Mouse (Mus musculus): ENCODE measurements at regions not wholly inside any gene's neighbourhood (a gene's known extent, or its start where the extent isn't known, plus 50 kb on each side); places are given as distances from the start of the nearest gene placed in this dataset.
A peak's percentile ranks its signal among the peaks of the same experiment; 100 is the strongest.

DNA sequence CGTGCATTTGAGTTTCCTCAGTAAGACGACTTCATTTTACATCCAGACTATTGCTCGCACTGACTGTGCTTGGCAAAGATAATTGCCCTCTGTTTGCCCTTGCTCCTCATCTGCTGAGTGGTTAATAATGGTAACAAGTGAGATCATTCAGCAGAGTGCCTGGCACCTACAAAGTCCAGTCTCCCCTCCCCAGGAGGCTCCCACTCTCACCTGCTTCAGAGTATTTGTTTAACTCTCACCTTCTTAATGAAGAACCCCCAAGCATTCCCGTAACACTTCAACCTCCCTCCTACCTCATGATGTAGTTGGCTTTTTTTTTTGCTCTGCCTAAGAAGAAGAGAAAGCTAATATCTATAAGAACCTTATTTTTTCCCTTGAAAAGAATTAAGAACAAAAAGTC is 288.6 kb upstream of the Sel1l start:
- DNase-seq: no peak

DNA sequence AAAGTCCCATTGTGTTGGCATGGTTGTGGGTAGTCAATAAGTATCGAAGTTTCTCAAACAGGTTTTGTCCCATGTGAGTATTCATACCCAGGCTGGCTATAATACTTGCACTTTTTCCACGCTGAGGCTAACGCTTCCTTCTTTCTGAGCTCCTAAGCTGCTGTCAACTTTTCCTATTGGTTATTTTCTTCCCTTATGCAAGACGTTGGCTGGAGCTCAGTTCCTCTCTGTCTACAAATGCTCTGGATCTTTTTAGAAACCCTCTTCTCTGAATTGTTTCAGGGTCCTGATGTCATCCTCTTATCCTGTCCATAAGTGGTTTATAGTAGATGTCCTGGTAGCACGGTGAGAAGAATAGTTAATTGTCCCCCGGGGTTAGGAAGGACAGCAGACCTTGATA is 278.7 kb upstream of the Sel1l start:
- DNase-seq: no peak

DNA sequence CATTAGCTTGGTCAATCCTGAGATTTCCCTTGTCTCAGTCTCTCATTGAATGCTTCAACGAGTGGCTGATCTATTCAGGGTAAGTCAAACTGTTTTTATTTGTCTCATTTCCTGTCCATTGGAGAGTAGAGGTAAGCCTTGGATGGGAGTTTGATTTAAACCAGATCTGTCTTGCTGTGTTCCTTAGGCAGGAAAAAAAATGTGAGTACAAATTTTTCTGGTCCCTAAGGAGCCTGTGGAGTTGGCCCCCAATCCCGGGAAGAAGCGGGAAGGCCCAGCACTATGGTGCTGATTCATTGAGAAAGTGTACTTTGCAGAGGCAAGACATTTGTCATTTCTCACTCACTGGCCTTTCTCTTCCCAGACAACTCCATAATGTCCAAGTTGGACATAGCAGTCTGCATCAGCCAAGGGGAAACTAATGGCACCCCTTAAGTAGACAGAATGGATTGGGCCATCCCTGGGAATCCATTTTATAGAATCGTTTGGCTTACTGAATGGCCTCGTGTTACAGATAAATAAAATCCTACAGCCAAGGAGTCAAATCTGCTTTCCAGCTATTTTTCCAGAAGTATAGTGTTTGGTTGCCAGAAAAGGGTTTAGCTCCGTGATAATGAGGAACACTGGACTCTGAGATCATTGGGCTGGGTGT is 271.3 kb upstream of the Sel1l start:
- no peak for DNase-seq

DNA sequence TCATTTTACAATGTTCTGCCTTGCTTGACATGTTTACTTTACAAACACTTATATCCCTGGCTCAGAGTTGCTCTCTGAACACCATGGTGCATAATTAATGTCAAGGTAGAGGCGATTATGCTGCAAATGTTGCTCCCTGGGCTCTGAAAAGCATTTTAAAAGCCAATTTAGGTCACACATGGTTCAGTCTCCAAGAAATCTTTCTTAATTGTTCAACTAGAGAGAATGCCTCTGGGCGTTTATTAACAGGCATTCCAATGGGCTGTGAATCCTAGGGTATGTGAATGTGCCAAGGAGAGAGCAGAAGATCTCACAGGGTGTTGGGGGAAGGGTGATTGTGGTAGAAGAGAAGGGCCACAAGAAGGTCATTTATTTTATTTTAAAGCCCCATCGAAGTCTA is 260.7 kb upstream of the Sel1l start:
- no peak for DNase-seq

DNA sequence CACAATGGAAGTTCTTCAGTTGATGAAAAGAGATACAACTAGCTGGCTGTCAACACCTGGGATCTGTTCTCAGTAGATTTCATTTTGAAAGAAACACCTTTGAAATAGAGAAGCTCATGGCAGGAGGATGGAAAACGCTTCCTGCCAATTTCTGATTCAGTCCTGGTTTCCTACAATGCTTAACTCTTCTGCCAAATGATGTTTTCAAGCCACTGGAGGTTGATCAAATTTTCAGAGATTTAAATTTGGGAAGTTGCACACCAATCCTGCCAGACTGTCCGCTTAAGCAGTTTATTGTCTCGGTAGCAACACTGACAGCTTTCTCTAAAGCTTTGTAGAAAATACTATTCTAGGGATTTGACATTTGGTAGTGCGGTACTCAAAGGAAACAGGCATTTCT is 251.1 kb upstream of the Sel1l start:
- DNase-seq: no peak

DNA sequence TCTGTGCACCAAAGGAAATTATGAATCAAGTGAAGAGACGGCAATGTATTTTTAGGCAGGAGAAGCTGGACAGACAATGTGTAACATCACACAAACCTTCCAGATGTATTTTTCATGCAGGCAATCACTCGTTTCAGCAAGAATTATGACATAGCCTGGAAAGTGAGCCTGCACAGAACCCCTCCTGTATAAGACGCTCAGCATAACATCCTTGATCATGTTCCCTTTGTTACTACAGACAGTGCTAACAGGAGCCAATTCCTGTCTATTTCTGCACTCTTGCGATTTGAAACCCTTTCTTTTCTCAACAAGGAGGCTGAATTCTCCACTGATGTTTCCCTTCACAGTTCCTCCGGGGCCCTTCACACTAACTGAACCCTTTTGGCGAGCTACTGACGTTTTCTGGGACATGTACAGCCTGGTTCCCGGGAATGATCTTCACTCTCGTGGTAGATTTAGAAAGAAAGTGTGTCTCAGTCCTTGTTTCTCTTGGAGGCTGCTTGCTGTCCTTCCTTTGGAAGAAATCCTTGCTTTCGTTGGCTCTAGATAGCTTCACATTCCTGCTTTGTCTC is 243.9 kb upstream of the Sel1l start:
- no peak for DNase-seq

DNA sequence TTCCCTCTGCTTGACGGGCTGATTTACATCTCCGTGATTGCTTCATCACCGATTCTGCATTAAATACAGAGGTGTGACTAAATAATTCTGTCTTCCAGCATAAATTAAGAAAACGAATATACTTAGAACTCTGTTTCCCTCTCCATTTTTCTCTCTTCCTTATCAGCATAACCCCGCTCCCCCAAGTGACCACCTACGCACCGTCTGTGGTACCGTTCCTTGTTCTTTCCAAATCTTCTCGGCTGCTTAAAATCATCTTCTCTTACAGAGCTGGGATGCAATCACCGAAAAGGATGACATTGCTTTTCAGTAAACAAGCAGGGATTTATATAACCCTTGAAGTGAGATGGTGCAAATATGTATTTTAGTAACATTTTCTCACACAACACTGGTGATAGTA is 224.3 kb upstream of the Sel1l start:
- DNase-seq: no peak

DNA sequence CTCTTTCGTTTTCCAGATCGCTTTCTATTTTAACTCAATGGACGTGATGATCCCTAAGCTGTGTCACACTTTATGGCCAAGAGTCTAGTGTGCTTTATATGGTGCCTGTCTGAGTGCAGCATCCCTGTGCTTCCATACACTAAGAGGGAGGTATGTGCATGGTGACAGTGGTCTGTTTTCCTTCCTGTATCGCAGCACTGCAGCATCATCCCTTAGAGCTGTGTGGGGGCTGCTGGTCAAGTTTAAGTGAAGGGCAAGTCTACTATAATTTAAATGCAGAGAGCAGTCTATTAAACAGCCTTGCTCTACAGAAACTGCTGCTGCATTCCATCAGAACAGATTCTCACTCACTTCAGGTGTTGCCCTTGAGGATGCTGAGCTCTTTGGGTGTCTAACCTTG is 213.8 kb upstream of the Sel1l start:
- no peak for DNase-seq

DNA sequence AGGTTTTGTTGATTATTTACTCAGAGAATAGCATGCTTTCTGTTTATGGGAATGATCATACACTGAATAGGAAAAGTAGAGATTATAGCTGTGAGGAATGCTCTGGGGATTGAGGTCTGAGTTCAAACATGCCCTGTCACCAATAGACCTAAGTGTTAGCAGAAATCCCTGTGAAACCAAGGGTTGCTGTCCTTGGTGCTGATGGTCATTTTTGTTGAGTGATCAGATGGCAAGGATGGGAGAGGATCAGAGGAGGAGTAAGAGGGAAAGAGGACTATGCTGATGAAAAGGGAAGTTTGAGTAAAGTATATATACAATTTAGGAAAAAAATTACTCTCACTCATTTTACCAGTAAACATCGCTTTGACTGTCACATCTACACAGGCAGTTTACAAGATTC is 191.5 kb upstream of the Sel1l start:
- no peak for DNase-seq

DNA sequence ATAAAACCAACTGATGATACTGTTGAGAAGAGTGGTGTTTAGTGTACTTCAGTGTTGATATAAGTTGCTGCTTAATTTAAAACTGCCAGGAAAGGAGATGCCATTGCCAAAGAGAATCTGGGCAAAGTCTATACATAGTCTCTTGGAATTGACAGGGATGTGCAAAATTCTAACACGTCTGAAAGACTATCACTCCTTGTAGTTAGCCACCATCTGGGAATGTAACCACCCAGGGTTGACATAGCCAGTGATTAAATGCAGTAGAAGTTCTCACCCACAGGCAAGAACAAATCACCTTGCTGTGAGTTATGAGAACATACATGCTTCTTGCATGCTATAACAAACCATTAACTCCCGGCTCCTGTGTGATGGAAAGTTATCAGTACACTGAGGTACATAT is 180.2 kb upstream of the Sel1l start:
- DNase-seq: no peak

DNA sequence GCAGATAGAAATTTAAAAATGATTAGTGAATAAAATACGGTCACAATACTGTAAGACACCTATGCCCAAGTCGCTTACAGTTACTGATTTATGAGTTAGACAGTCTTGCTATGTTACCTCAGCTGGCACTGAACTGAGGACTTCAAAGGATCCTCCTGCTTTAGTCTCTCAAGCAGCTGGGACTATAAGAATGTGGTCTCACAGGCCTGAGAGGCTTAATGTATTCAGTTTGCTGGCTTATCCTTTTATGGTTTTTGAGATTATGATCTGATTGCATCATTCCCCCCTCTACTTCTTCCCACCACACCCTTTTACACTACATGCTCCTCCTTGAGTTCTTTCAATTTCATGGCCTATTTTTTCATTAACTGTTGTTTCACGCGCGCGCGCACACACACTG is 179.4 kb upstream of the Sel1l start:
- no peak for DNase-seq

DNA sequence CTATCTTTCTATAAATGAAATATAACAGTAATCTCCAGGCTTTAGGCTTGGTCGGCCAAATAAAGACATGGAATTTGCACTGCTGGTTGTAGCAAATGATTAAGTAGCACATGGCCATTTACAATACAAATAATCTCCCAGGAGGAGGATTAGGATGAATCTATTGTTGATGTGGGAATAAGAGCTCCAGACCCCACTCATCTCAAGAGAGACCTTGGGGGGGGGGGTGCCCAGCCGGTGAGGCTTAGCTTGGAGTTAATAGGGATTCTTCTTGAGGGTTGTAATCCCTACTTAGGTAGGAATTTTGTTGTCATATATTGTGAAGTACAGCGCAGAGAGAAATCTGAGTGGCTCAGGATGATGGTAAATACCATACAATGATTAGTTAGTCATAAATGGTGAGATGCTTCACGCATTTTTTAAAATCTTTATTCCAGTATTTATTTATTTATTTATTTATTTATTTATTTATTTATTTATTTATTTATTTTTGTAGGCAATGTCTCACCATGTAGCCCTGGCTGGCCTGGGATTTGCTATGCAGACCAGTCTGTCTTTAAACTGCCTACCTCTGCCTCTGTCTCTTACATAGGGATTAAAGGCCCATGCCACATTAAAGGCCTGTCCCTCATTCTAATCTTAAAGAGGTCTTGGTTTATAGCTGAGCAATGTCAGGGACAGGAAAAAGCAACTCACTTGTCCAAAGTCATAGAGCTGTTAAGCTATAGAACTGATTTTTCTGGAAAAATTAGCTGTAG is 175.7 kb upstream of the Sel1l start:
- DNase-seq: no peak

DNA sequence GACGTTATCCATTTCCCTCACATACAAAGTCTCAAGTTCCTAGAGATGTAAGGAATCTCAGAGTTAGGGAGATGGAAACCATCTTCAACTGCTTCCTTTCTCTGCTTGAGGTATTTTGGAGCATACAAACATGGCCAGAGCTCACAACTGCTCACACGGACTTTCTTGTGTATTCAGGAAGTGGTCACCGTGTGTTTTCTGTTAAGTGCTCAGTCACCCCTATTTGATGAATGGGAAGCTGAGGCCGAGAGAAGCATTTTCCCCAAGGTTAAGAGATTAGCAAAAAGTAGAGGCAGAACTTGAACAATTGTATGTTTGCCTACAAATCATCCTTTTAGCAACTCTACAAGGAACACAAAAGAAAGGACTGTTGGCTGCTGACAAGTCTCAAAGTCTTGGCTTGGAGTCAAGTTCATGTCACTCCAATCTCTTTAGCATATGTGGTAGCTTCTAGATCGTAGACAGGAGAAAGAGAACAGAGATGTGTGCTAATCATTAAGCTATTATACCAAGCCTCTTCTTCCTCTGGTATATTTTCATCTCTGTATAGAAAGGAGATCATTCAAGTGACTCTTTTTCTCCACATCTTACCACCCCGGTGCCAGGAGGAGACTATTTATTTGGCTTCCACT is 170.8 kb upstream of the Sel1l start:
- DNase-seq: peak in 1 of 2 experiments; percentile 17

DNA sequence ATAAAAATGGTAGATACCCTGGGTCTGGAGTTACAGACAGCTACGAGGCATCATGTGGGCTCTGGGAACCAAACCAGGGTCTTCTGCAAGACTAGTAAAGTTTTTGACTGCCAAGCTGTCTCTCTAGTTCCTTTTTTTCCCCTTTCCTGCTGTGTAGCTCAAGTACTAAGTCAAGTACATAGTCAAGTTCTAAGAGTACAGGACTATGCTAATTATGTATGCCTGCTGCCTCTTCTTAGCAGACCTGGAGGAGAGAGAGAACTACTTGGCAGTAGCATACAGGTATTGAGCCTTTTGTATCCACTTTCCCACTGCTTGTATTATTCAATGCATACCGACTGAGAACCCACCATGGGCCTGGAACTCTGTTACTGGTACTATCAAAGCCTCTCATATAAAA is 166.4 kb upstream of the Sel1l start:
- DNase-seq: no peak

DNA sequence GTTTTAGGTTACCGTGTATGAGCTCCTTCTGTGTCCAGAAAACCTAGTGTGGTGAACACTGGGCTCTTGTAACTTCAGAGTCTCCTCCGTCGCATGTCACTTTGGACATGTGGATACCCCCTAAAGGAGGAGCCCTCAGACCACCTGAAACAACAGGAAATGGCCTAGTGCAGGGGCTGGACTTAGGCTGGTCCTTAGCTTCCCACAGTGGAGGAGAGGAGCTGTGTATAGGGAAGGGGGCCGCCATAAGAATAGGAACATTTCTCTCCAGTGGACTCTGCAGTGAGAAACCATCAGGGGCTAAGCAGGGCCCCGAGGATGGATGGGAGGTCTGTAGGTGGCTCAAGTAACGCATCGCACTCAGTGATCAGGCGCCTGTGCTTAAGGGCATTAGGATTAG is 165.0 kb upstream of the Sel1l start:
- DNase-seq: no peak

DNA sequence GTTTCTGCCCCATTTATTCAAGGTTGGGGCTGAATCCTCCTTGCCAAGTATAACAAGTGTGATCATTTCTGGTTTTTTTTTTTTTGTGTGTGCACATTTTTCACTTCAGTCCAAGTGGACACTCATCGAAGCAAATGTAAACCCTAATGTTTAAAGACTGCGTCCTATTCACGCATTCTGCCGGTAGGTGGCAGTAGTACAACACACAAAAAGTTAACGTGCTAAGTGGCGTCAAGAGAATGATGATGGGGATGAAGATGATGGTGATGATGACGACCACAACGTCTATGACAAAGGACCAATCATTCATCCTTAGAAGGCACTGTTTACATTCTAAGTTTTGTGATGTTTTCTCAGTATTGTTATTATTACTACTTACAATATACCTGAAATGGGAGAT is 164.3 kb upstream of the Sel1l start:
- peak; percentile 71 to 73 for DNase-seq

DNA sequence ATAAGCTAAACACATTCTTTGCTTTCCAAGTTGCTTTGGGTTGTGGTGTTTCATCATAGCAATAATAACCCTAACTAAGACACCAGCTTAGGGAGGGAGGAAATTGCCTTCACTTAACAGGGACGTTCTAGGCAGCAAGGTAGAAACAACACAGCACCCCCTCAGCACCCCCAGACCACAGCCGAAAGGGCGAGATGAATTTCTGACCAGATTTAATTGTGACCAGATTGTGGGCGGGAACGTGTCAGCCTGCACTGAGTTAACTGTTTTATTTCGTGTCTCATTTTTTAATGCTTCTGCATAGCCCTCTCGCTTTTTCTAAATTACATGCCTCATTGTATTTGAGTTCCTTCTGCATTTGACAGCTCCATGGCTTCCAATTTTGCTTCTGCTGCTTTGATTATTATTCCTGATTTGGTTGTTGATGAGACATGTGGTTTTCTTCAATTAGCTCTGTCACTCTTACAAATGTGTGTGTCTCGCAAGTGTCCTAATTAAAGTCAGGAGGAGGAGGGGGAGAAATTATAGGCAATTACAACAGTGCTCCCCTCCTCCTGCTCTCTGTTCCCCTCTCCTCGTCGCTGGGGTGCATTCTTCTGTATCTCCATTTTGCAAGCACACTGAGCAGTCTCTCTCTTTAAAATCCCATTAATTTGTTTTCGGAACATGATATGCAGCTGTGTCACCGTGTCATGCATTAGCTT is 155.6 kb upstream of the Sel1l start:
- no peak for DNase-seq

DNA sequence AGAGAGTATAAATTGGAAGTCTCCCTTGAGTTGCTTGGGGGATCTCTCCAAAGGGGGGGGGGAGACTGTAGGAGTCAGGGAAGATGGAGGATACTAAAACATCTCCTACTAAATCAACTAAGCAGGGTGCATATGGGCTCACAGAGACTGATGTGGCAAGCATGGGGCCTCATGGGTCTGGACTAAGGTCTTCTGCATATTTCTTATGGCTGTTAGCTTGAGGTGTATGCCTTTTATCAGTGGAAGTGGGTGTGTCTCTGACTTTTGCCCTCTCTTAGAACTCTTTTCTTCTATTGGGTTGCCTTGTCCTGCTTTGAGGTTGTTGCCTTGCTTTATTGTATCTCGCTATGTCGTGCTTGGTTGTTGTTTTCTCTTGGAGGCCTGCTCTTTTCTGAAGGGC is 150.1 kb upstream of the Sel1l start:
- no peak for DNase-seq

DNA sequence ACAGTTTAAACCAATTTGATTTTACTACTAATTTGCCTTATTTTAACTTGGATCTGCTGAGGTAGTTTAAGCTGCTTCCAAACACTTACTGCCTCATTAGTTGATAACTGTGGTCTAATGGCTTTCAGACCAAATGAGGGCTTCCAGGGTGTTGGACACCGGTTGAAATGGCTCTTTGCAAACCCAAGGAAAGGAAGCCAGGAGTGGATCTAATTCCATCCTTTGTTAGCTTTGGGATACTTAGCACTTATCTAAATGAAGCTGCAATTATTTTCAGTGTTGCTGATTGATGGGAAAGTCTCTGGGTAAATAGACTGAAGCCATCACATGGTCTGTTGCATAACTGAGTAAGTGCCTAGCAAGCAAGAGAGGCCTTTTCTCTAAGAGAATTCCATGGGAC is 148.4 kb upstream of the Sel1l start:
- no peak for DNase-seq

DNA sequence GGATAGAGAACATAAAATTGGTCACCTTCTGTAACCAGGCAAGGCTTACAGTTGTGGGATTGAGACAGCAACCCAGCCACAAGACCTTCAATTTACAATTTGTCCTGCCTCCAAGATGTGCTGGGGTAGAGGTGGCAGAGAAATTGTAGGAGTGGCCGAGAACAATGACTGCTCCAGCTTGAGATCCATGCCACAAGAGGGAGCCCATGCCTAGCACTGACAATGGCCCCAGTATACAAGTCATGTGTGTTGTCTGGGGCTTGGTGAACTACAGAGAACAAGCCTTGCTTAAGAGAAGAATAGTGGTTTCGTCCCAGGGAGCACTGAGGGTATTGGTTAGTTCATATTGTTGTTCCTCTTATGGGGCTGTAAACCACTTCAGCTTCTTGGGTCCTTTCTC is 146.6 kb upstream of the Sel1l start:
- DNase-seq: no peak

DNA sequence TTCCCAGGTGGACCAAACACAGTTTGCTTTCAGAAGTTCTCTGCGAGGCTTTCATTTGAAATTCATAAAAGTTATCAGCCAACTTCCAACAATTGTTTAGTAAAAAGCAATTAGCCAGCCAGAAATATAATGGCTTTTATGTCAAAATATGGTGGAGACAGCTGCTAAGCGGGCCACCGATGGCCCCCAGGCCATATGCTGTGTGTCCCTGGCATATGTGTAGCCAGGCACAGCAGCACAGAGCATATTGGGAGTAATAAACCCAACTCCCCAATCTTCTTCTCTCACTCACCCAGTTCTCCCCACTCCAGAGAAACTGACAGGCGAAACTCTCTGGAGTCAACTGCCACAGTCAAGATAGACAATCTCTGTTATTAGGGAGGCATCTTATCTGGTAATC is 137.5 kb upstream of the Sel1l start:
- peak; percentile 8 to 43 for DNase-seq

DNA sequence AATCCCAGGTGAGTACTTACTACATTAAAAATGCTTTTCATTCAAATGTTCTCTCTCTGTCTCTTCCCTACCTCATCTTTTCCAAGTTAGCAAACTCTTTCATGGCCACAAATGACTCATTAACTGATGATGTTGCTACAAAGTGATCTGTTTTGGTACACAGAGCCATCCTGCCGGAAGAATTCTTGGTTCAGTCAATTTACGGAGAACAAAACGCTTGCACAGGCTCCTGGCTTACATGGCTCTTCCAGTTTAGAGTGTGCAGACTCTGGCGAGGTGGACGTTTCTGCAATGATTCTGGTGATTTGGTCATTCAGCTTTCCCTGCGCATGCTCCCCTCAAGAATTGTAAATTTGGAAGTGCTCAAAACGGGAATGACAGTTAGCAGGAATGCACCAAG is 131.4 kb upstream of the Sel1l start:
- DNase-seq: no peak

DNA sequence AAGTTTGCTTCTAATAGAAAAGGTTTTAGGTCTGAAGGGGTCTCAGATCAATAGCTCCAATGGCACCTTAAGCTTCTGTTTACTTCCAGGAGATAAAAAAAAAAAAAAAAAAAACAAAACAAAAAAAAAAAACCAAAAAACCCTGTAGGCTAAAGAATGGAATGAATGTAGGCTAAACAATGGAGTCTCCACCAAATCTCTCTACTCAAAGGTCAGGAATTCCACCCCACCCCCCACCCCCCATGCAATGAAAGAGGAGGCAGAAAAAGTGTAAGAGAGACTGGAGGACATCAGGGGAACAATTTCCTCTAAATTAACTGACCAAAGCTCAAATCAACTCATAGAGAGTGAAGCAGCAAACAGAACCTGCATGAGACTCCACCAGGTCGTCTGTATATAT is 122.1 kb upstream of the Sel1l start:
- DNase-seq: no peak

DNA sequence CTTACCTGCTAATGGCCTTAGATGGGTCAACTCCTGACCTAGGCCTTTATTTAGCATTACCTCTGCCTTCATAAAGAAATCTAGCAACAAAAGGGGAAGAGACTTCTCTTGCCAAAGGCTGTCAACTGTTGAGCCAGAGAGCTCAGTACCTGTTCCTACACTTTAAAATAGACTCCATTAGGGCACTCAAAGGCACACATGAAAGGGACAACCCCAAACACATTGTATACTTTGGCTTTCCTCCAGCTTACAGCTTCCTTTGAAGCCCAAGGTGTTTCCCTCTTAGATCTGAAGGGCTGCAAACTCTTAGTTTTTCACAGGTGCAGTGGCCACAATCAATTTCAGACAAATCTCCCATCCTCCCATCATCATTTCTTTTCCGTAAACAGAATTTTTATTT is 117.0 kb upstream of the Sel1l start:
- DNase-seq: no peak
